Mouse (Mus musculus): ENCODE measurements at regions not wholly inside any gene's neighbourhood (a gene's known extent, or its start where the extent isn't known, plus 50 kb on each side); places are given as distances from the start of the nearest gene placed in this dataset.

DNA sequence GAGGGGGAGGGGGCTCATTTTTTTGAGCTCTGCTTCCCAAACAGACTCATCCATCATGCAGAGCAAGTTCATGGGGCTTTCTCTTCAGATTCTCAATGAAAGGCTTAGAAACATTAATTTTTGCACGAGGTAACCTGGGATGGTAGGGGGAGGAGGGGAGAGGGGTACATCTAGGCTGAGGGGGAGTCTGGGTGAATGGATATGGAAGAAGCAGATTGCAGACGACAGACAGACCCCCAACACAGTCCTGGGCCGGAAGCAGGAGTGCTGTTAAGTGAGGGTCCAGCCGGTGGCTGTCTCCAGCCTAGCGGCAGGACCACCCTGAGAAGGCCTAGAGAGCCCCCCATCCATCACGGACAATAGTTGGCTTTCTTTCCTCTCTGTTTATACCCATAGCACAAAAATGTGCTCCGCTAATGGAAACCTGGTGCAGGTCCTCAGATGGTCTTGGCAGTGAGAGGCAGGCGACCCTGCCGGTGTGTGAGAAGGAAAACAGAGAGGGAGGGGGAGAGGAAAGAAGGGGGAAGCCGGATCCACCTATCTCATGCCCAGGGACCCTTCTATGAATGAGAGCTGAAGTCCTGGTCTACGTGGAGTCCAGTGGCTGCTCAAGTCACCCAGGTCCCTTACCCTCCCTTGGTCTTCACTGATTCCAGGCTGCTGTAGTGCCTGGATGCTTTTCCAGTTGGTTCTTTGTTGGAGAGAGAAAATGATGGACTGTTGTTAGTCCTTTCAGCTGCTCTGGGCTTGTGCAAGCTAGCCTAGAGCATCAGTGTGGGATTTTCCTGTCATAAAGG, 99.1 kb upstream of the Ccnd2 start:
- no peak overlapping the region for H3K9ac ChIP-seq (ENCODE audit: low read length)
- no peaks in the 10 kb centered on the region for H3K4me1 ChIP-seq (ENCODE audit: control insufficient read depth, insufficient read depth, low read length)
- no peaks in the 10 kb centered on the region for H3K9me3 ChIP-seq (replicated peaks; ENCODE audit: control insufficient read depth, low read length)
- no peak overlapping the region for H3K27ac ChIP-seq (ENCODE audit: low read length)
- WGBS = 35% methylated on average over 11 of the region's 11 CpGs
- no peak overlapping the region for H3K4me2 ChIP-seq (ENCODE audit: low read depth, low read length)
- H3K36me3 ChIP-seq (ENCODE audit: control insufficient read depth, insufficient read depth) = no peaks in the 10 kb centered on the region
- ATAC-seq (replicated peaks; ENCODE audit: extremely low read depth, insufficient read depth, low FRiP score) = no peak
- no peaks in the 10 kb centered on the region for H3K27me3 ChIP-seq (ENCODE audit: control insufficient read depth, insufficient read depth, low read length)
- no peak overlapping the region for H3K4me3 ChIP-seq (ENCODE audit: low read length)

DNA sequence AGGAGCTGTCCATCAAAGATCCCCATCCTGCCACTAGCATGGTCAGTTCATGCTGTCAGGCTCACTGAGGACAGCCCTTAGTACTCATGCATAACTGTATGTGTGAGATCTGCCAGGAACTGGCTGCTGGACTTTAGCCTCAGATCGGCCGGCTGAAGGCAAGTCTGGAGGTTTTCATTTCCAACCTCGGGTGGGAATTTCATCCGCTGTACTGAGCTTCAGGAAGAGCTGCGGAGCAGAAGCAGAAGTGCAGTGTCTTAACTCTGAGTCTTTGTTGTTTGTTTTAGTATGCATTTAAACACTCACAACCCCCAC, 99.6 kb upstream of the Ccnd2 start:
- no peak overlapping the region for H3K4me2 ChIP-seq (ENCODE audit: low read depth, low read length)
- H3K36me3 ChIP-seq (ENCODE audit: control insufficient read depth, insufficient read depth) = no peaks in the 10 kb centered on the region
- H3K4me1 ChIP-seq (ENCODE audit: control insufficient read depth, insufficient read depth, low read length) = no peaks in the 10 kb centered on the region
- H3K9me3 ChIP-seq (replicated peaks; ENCODE audit: control insufficient read depth, low read length) = no peaks in the 10 kb centered on the region
- no peak for ATAC-seq (replicated peaks; ENCODE audit: extremely low read depth, insufficient read depth, low FRiP score)
- H3K4me3 ChIP-seq (ENCODE audit: low read length) = no peak overlapping the region
- no peak overlapping the region for H3K9ac ChIP-seq (ENCODE audit: low read length)
- no peak overlapping the region for H3K27ac ChIP-seq (ENCODE audit: low read length)
- 16% methylated on average over 5 of the region's 5 CpGs for WGBS
- no peaks in the 10 kb centered on the region for H3K27me3 ChIP-seq (ENCODE audit: control insufficient read depth, insufficient read depth, low read length)

DNA sequence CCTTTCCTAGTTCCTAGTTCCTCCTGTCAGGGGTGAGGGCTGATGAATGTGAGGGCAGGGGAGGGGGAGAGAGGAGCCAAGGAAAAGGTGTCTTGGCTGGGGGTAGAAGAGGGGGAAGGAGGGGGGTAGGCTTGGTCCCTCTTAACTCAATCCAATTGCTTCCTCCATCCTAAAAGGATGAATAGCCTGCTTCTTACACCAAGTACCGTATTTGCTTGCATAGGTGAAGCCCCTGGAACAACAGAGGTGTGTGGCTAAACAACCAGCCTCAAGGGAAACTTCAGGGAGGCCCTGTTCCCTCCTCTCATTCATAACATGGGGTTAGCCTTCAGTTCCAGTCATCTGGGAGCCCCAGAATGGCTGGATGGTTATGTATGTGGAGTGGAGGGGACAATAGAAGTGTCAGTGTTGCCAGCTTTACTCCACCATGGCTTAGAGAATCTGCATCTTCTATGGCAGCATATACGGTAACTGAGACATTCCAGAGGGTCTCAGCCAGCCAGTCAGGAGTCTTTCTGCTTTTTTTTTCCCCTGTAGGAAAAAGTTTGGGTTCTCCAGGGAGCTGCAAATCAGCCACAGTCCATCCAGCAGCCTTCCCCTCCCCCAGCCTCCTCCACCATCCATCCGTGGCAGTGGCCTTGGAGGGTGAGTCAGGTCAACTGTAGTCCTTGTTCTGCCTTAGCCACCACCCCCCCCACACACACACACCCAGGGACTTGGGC, 100.2 kb upstream of the Ccnd2 start:
- H3K36me3 ChIP-seq (ENCODE audit: control insufficient read depth, insufficient read depth) = no peaks in the 10 kb centered on the region
- WGBS = 13% methylated on average over 3 of the region's 3 CpGs
- H3K27me3 ChIP-seq (ENCODE audit: control insufficient read depth, insufficient read depth, low read length) = no peaks in the 10 kb centered on the region
- H3K4me3 ChIP-seq (ENCODE audit: low read length) = no peak overlapping the region
- no peaks in the 10 kb centered on the region for H3K4me1 ChIP-seq (ENCODE audit: control insufficient read depth, insufficient read depth, low read length)
- no peak overlapping the region for H3K9ac ChIP-seq (ENCODE audit: low read length)
- H3K4me2 ChIP-seq (ENCODE audit: low read depth, low read length) = no peak overlapping the region
- no peak for ATAC-seq (replicated peaks; ENCODE audit: extremely low read depth, insufficient read depth, low FRiP score)
- no peak overlapping the region for H3K27ac ChIP-seq (ENCODE audit: low read length)
- no peaks in the 10 kb centered on the region for H3K9me3 ChIP-seq (replicated peaks; ENCODE audit: control insufficient read depth, low read length)

DNA sequence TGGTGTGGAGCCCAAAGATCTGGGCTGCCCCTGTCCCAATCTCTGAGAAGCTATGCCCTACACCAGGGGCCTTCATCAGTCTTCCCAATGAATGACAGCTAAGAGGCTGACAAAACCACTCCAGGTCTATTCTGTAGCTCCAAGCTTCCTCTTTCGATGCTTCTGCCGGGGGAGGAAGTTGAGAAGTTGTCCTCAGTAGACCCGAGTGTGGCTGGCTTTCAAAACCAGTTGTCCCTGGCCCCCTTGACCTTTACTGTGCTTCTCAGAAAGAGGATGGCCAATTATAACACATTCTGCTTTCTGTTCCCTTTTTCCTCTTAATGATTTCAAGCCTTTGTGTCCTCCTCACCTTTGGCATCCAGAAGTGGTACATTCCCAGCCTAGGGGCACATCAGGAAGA, 101.9 kb upstream of the Ccnd2 start:
- WGBS = 57% methylated on average over 3 of the region's 3 CpGs
- no peak overlapping the region for H3K4me3 ChIP-seq (ENCODE audit: low read length)
- ATAC-seq (replicated peaks; ENCODE audit: extremely low read depth, insufficient read depth, low FRiP score) = no peak
- no peaks in the 10 kb centered on the region for H3K9me3 ChIP-seq (replicated peaks; ENCODE audit: control insufficient read depth, low read length)
- H3K4me1 ChIP-seq (ENCODE audit: control insufficient read depth, insufficient read depth, low read length) = no peaks in the 10 kb centered on the region
- H3K27ac ChIP-seq (ENCODE audit: low read length) = no peak overlapping the region
- no peak overlapping the region for H3K4me2 ChIP-seq (ENCODE audit: low read depth, low read length)
- H3K27me3 ChIP-seq (ENCODE audit: control insufficient read depth, insufficient read depth, low read length) = no peaks in the 10 kb centered on the region
- H3K36me3 ChIP-seq (ENCODE audit: control insufficient read depth, insufficient read depth) = no peaks in the 10 kb centered on the region
- no peak overlapping the region for H3K9ac ChIP-seq (ENCODE audit: low read length)

DNA sequence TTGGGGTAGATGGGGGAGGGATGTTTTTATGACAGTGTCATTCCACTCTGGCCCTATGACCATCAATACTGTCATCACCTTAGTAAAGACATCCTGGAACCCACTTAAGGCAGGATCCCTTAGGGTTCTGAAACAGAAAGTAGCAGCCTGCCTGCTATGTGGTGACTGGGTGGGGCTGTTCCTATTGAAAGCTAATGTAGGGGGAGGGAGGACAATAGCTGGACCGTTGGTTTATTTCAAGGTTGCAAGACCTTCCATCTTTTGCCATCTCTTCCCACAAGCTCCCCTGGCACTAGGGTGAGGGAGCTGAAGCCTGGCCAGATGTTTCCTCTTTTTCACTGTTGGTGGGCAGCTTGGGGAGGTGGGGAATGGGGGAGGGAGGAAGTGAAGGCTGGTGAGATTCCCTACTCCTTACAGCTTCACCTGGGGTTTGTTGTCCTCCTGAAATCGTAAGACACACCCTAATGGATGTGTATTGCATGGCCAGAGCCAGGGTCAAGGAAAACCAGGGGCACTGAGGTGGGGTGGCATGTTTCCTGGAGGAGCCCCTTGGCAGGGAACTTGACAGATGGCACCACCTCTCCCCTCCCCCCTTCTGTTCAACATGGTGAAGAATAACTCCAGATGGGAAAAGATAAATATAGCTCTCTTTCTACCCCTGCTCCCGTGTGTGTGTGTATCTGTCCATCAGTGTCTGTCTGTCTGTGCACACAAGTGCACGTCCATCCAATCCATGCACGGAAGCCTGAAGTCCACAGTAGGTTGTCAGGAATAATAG, 112.1 kb upstream of the Ccnd2 start:
- H3K36me3 ChIP-seq (ENCODE audit: control insufficient read depth, insufficient read depth) = no peaks in the 10 kb centered on the region
- H3K4me3 ChIP-seq (ENCODE audit: low read length) = no peak overlapping the region
- H3K4me2 ChIP-seq (ENCODE audit: low read depth, low read length) = no peak overlapping the region
- no peak for ATAC-seq (replicated peaks; ENCODE audit: extremely low read depth, insufficient read depth, low FRiP score)
- no peaks in the 10 kb centered on the region for H3K9me3 ChIP-seq (replicated peaks; ENCODE audit: control insufficient read depth, low read length)
- H3K27ac ChIP-seq (ENCODE audit: low read length) = no peak overlapping the region
- H3K9ac ChIP-seq (ENCODE audit: low read length) = no peak overlapping the region
- peaks cover 6% of the 10 kb centered on the region for H3K4me1 ChIP-seq (ENCODE audit: control insufficient read depth, insufficient read depth, low read length)
- H3K27me3 ChIP-seq (ENCODE audit: control insufficient read depth, insufficient read depth, low read length) = peaks cover 5% of the 10 kb centered on the region; the same call in 1 of the 2 replicates
- WGBS = 64% methylated on average over 5 of the region's 5 CpGs

DNA sequence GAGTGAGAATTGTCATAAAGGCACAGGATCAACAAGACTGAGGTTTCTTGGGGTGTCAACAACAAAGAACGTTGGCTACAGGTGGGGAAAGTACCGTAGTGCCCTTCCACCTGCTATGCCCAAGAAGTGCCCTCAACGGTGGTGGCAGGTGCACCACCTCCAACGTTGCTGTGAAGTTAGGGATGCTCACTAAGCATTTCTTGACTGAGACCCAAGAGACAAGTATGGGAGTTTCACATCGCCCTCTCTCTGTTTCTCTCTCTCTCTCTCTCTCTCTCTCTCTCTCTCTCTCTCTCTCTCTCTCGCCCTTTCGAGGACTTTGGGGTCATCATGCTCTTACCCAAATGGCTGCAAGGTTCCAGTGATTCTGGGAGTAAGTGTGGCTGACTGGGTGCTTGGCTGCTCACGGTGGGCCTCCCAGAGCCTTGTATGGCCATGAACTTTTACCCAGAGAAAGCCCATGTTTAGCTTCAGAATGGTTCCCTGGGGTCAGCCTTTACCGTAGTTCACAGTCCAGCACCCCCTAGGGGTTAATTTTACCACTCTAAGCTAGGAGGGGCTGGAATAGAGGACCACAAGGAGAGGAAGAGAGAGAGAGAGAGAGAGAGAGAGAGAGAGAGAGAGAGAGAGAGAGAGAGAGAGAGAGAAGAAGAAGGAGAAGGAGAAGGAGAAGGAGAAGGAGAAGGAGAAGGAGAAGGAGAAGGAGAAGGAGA, 113.2 kb upstream of the Ccnd2 start:
- Histone ChIP-seq H3K36me3 (ENCODE audit: control insufficient read depth, insufficient read depth) (no peaks in the 10 kb centered on the region), H3K27me3 (ENCODE audit: control insufficient read depth, insufficient read depth, low read length) (peaks cover 5% of the 10 kb centered on the region), H3K9me3 (replicated peaks; ENCODE audit: control insufficient read depth, low read length) (no peaks in the 10 kb centered on the region), H3K27ac (ENCODE audit: low read length) (peak overlapping the region; percentile 35; the same call in 1 of the 2 replicates), H3K4me2 (ENCODE audit: low read depth, low read length) (peak overlapping the region; percentile 79), H3K9ac (ENCODE audit: low read length) (no peak overlapping the region), H3K4me1 (ENCODE audit: control insufficient read depth, insufficient read depth, low read length) (peaks cover 6% of the 10 kb centered on the region), H3K4me3 (ENCODE audit: low read length) (no peak overlapping the region)
- ATAC-seq (replicated peaks; ENCODE audit: extremely low read depth, insufficient read depth, low FRiP score) = no peak
- WGBS = 64% methylated on average over 9 of the region's 9 CpGs

DNA sequence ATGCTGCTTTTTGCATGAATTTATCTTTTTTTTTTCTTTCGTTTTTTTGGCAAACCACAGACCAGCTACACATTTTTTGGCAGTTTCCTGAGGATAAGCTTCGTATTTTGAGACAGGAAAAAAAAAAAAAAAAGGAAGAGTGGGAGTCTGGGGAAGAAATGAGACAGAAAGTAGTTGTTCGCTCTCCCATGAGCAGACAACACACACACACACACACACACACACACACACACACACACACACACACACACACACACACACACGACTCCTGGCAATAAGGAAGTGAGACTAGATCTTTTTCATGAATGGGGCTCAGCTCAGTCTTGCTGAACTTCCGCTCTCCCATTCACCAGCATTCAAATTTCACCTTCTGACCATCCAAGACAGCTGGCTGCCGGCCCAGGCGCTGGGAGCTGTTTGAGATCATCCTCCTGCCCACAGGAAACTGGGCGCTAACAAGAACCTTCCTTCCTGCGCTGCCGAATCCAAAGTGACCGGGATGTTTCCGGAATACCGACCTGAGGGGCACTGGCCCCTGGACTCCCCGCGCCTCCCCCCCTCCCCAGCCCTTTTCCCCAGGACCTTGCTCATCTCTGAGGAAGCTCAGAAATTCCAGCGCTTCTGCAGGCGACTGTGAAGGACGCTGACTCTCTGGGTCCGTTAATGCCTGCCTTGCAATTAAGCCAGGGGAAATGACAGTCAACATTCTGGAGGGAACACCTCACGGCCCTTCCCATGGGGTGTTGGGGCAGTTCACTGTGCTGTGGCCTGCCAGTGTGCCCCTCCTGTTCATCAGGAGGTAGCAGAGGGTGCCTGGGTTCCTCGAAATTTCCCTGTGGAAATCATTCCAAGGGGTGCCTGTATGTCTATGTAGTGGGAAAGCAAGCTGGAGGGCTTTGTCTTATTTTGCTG, 114.2 kb upstream of the Ccnd2 start:
- ATAC-seq (replicated peaks; ENCODE audit: extremely low read depth, insufficient read depth, low FRiP score) = peak; percentile 56
- Histone ChIP-seq H3K4me3 (ENCODE audit: low read length) (peak overlapping the region; percentile 51), H3K4me1 (ENCODE audit: control insufficient read depth, insufficient read depth, low read length) (peaks cover 6% of the 10 kb centered on the region), H3K4me2 (ENCODE audit: low read depth, low read length) (peak overlapping the region; percentile 79), H3K9me3 (replicated peaks; ENCODE audit: control insufficient read depth, low read length) (no peaks in the 10 kb centered on the region), H3K27ac (ENCODE audit: low read length) (peak overlapping the region; percentile 58), H3K9ac (ENCODE audit: low read length) (peak overlapping the region; percentile 69), H3K36me3 (ENCODE audit: control insufficient read depth, insufficient read depth) (no peaks in the 10 kb centered on the region), H3K27me3 (ENCODE audit: control insufficient read depth, insufficient read depth, low read length) (peaks cover 5% of the 10 kb centered on the region)
- WGBS = 8% methylated on average over 20 of the region's 21 CpGs

DNA sequence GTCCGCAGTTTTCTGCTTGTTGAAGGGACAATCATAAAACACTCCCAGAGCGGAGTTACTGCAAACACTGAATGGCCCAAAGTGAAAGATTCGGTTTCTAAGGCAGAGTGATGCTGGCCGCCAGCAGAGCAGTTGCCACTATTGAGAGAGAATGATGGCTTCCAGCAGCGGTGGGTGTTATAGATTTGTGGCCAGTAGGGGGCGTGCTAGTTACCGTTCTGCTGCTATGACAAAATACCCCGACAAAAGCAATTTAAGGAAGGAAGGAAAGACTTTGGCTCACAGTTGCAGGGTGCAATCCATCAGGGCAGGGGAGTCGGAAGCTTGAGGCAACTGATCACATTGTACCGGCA, 114.8 kb upstream of the Ccnd2 start:
- H3K36me3 ChIP-seq (ENCODE audit: control insufficient read depth, insufficient read depth) = no peaks in the 10 kb centered on the region
- peak overlapping the region; percentile 58 for H3K27ac ChIP-seq (ENCODE audit: low read length)
- peak overlapping the region; percentile 69; the same call in 1 of the 2 replicates for H3K9ac ChIP-seq (ENCODE audit: low read length)
- H3K4me2 ChIP-seq (ENCODE audit: low read depth, low read length) = peak overlapping the region; percentile 79
- no peak for ATAC-seq (replicated peaks; ENCODE audit: extremely low read depth, insufficient read depth, low FRiP score)
- peaks cover 2% of the 10 kb centered on the region; the same call in 1 of the 2 replicates for H3K9me3 ChIP-seq (replicated peaks; ENCODE audit: control insufficient read depth, low read length)
- peaks cover 5% of the 10 kb centered on the region for H3K27me3 ChIP-seq (ENCODE audit: control insufficient read depth, insufficient read depth, low read length)
- H3K4me3 ChIP-seq (ENCODE audit: low read length) = peak overlapping the region; percentile 51
- peaks cover 6% of the 10 kb centered on the region for H3K4me1 ChIP-seq (ENCODE audit: control insufficient read depth, insufficient read depth, low read length)
- 38% methylated on average over 10 of the region's 10 CpGs for WGBS

Data from heart, embryonic 16.5 days (tissue).